Mouse (Mus musculus): ENCODE results near the gene Vmn1r232. TPM values are rescaled to one million over a fixed set of nuclear protein-coding genes. Genes with fewer than 3 reads are reported as not detected.

The Vmn1r232 gene
- total and polyA plus RNA-seq, 3 experiments, result not detected

DNA sequence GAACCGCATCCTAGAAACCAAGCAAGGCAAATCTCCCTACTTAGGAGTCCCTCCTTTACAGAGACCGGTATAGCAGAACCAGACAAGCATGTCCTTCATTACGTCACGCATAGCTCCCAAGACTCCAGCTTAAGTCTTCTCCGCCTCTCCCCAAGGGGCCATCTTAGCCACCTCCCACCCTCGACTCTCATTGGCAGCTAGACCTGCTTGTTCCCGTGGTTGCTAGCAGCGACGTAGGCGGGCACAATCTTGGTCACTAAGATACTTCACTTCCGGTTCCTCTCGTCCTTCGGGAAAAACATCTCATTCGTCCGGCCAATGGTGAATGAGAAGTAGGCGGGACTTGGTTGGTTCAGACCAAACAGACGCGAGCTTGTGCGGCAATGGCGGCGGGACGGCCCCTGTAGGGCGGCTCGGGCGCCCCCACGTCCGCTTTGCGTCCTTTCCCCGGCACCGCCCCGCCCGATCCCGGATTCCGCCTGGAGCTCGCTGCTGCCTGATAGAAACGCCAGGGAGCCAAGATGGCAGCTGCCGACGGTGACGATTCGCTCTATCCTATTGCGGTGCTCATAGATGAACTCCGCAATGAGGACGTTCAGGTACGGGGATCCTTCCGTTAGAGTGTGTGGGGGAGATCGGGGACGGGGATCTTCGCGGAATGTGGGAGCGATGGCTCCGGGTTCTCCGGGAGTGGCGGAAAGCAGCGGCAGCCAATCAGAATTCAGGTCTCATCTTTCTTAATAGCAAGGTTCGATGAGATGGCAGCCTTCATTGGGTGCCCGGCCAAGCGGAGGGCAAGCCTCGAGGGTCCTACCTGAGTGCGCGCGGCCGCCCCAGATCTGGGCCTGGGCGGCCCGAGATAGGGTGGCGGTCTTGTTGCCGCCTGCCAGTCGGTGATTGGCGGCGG, 25.7 kb upstream of the Vmn1r232 start, which contains the start of gene Ppp2r1a (continued):
- no peak for TF ChIP-seq EP300 (IDR thresholded peaks at IDR 0.05; ENCODE audit: low read length)

DNA sequence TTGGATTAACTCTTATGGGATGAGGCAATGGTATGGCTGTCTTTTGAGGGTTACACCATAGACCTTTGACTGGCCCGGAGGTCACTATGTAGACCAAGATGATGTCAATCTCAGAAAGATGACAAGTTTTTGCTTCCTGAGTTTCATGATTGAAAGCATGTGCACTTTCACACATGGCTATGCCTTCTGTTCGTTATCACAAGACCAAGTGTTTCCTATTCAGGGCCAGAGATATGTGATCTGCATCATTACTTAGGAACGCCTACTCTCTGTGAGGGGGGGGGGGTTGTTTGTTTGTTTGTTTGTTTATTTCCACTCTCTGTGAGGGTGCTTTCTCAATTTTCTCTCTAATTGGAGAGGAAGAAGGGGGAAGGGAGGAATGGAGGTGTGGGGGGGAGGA, 24.7 kb upstream of the Vmn1r232 start:
- no peaks in the 10 kb centered on the region for H3K9me3 ChIP-seq (replicated peaks; ENCODE audit: low read length)
- peaks cover 8 to 27% of the 10 kb centered on the region in 2 experiments for H3K4me1 ChIP-seq (ENCODE audit: control insufficient read depth in 1 of 2, insufficient read depth in 2 of 2)
- no peak for TF ChIP-seq E2F4 (IDR thresholded peaks at IDR 0.05; ENCODE audit: insufficient replicate concordance, low read depth, low read length)
- TF ChIP-seq ETS1 (conservative IDR thresholded peaks at IDR 0.05; ENCODE audit: low read depth, low read length), result no peak
- TF ChIP-seq CHD2 (IDR thresholded peaks at IDR 0.05; ENCODE audit: low read length), result peak; percentile 54; the same call in 1 of the 2 replicates
- no peak for TF ChIP-seq PAX5 (IDR thresholded peaks at IDR 0.05; ENCODE audit: low read length)
- TF ChIP-seq GABPA (IDR thresholded peaks at IDR 0.05; ENCODE audit: insufficient replicate concordance, low read depth, low read length), result no peak
- 0 out of 2 replicates have a peak, but pooled peaks have one; percentile 37 for TF ChIP-seq MAX (IDR thresholded peaks at IDR 0.05; ENCODE audit: low read length)
- peak; percentile 35; the same call in 1 of the 2 replicates for TF ChIP-seq MYC (IDR thresholded peaks at IDR 0.05; ENCODE audit: low read depth, low read length)
- no peak for TF ChIP-seq ZKSCAN1 (IDR thresholded peaks at IDR 0.05; ENCODE audit: borderline replicate concordance, low read depth, low read length)
- TF ChIP-seq ZMIZ1 (IDR thresholded peaks at IDR 0.05; ENCODE audit: low read depth, low read length), result no peak
- TF ChIP-seq TBP (conservative IDR thresholded peaks at IDR 0.05; ENCODE audit: low read depth, low read length), result no peak
- TF ChIP-seq POLR2A (IDR thresholded peaks at IDR 0.05; ENCODE audit: low read depth, low read length), result no peak
- TF ChIP-seq RCOR1 (conservative IDR thresholded peaks at IDR 0.05; ENCODE audit: low read depth, low read length), result no peak
- no peak for TF ChIP-seq JUN (IDR thresholded peaks at IDR 0.05; ENCODE audit: insufficient read depth, low read depth, low read length)
- H3K79me2 ChIP-seq (replicated peaks; ENCODE audit: control insufficient read depth, extremely low read depth, insufficient read depth, poor library complexity, severe bottlenecking), result peaks cover 35% of the 10 kb centered on the region
- H3K27me3 ChIP-seq (replicated peaks), result no peaks in the 10 kb centered on the region
- H3K27ac ChIP-seq (ENCODE audit: insufficient read depth, low read depth), result no peak overlapping the region
- DNase-seq (ENCODE audit: extremely low read depth), result peak; percentile 25
- H3K4me3 ChIP-seq (replicated peaks in 1 of 3; ENCODE audit: low read depth in 2 of 3, low read length in 2 of 3, poor library complexity in 1 of 3), result peak overlapping the region; percentile 61 to 81 (median 81)
- H3K9ac ChIP-seq (ENCODE audit: insufficient read depth, low read depth), result peak overlapping the region; percentile 82
- dilution Hi-C loops (cut with MboI; ENCODE audit: extremely low pct_ligation_motif_present, extremely low pct_unique_long_range_greater_than_20kb, low sequenced_read_pairs) (no loop called here), in situ Hi-C loops (cut with MboI; ENCODE audit: low pct_ligation_motif_present, low pct_unique_long_range_greater_than_20kb, low sequenced_read_pairs) (no loop called here)
- peaks cover 0 to 5% of the 10 kb centered on the region in 2 experiments for H3K36me3 ChIP-seq (replicated peaks in 1 of 2; ENCODE audit: control insufficient read depth in 1 of 2, insufficient read depth in 1 of 2, low read length in 1 of 2)
- peak overlapping the region; percentile 77 for H3K4me2 ChIP-seq (ENCODE audit: insufficient read depth, low read depth, poor library complexity, severe bottlenecking)

DNA sequence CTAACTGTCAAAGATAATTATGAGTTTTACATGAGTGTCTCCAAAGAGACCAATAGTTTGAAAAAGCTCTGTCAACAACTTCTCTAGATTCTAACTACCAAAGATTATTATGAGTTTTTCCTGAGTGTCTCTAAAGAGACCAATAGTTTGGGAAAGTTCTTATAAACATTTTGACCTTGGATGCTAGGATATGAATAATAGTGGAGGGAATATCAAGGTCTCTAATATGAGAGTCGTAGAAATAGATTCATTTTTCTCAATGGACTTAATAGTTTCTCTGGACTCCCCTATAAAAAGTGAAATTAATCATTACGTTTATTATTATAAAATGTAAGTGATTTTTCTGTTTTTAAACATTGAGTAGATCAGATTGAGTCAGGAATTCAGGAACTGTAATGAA, 14.5 kb downstream of the Vmn1r232 start, which contains the start of gene Vmn1r231:
Gene Vmn1r231, minus strand, starts transcription at position 101 of the 400 bp plus-strand sequence.
- in situ Hi-C loops (cut with MboI; ENCODE audit: low pct_ligation_motif_present, low pct_unique_long_range_greater_than_20kb, low sequenced_read_pairs), result no loop called here
- dilution Hi-C loops (cut with MboI; ENCODE audit: extremely low pct_ligation_motif_present, extremely low pct_unique_long_range_greater_than_20kb, low sequenced_read_pairs), result no loop called here
- no peak for DNase-seq (ENCODE audit: extremely low read depth)

More for the DNA sequence above, 14.5 kb downstream of the Vmn1r232 start, which contains the start of gene Vmn1r231:
- no peak within 1 kb of the TSS for H3K9ac ChIP-seq (ENCODE audit: insufficient read depth, low read depth)
- H3K27me3 ChIP-seq (replicated peaks), result no peaks in the 10 kb centered on the region
- H3K4me1 ChIP-seq (ENCODE audit: control insufficient read depth in 1 of 2, insufficient read depth in 2 of 2), result no peaks in the 10 kb centered on the region
- no peaks in the 10 kb centered on the region for H3K79me2 ChIP-seq (replicated peaks; ENCODE audit: control insufficient read depth, extremely low read depth, insufficient read depth, poor library complexity, severe bottlenecking)
- H3K4me2 ChIP-seq (ENCODE audit: insufficient read depth, low read depth, poor library complexity, severe bottlenecking), result no peak within 1 kb of the TSS
- no peak within 1 kb of the TSS for H3K27ac ChIP-seq (ENCODE audit: insufficient read depth, low read depth)
- H3K9me3 ChIP-seq (replicated peaks; ENCODE audit: low read length), result no peaks in the 10 kb centered on the region
- TF ChIP-seq PAX5 (IDR thresholded peaks at IDR 0.05; ENCODE audit: low read length) (no peak), MXI1 (IDR thresholded peaks at IDR 0.05; ENCODE audit: low read depth, low read length) (no peak), ZMIZ1 (IDR thresholded peaks at IDR 0.05; ENCODE audit: low read depth, low read length) (no peak), NELFE (IDR thresholded peaks at IDR 0.05; ENCODE audit: low read depth, low read length) (no peak), EP300 (IDR thresholded peaks at IDR 0.05; ENCODE audit: low read length) (no peak), MEF2A (IDR thresholded peaks at IDR 0.05; ENCODE audit: borderline replicate concordance, low read depth, low read length) (no peak), RAD21 (IDR thresholded peaks at IDR 0.05; ENCODE audit: low read depth, low read length) (no peak), SIN3A (IDR thresholded peaks at IDR 0.05; ENCODE audit: low read length) (no peak), BHLHE40 (IDR thresholded peaks at IDR 0.05; ENCODE audit: low read depth, low read length) (no peak), CTCF (conservative IDR thresholded peaks at IDR 0.05 in 1 of 2, IDR thresholded peaks at IDR 0.05 in 1 of 2; ENCODE audit: low read depth in 2 of 2, low read length in 2 of 2) (no peak)
- H3K36me3 ChIP-seq (replicated peaks in 1 of 2; ENCODE audit: control insufficient read depth in 1 of 2, insufficient read depth in 1 of 2, low read length in 1 of 2), result no peaks in the 10 kb centered on the region
- H3K4me3 ChIP-seq (replicated peaks in 1 of 3; ENCODE audit: low read depth in 2 of 3, low read length in 2 of 3, poor library complexity in 1 of 3), result no peak within 1 kb of the TSS
